Mouse (Mus musculus) heart, embryonic 12.5 days (tissue): ENCODE measurements around the gene Bmpr1a. TPM values are rescaled to one million over a fixed set of nuclear protein-coding genes. Genes with fewer than 3 reads are reported as not detected.
A peak's percentile ranks its signal among the peaks of the same experiment; 100 is the strongest.

Source experiments
- ATAC-seq: fragments of 200-750 bp; cut with Nextera tagmentation; 2 replicates; pipeline ENCODE4 v1.8.0; 2017; ENCODE audit warnings: moderate TSS enrichment, moderate library complexity; ENCODE audit not compliant: insufficient number of reproducible peaks, low FRiP score
- H3K27ac ChIP-seq: fragments of 300-500 bp; sonication (generic); 2 replicates; pipeline ENCODE4 v1.5.1; 2016; ENCODE audit warnings: mild to moderate bottlenecking, moderate library complexity; ENCODE audit not compliant: poor library complexity, severe bottlenecking
- H3K27me3 ChIP-seq: fragments of 300-500 bp; sonication (generic); replicated peaks from 2 replicates; pipeline ENCODE4 v1.6.1; 2016; ENCODE audit warnings: mild to moderate bottlenecking, moderate library complexity
- H3K36me3 ChIP-seq: fragments of 300-500 bp; sonication (generic); 2 replicates; pipeline ENCODE4 v1.6.1; 2016; ENCODE audit warnings: mild to moderate bottlenecking, moderate library complexity
- H3K4me1 ChIP-seq: fragments of 300-500 bp; sonication (generic); replicated peaks from 2 replicates; pipeline ENCODE4 v1.6.1; 2016; ENCODE audit warnings: mild to moderate bottlenecking
- H3K4me2 ChIP-seq: fragments of 300-500 bp; sonication (generic); 2 replicates; pipeline ENCODE4 v1.6.1; 2016; ENCODE audit warnings: mild to moderate bottlenecking, moderate library complexity
- H3K4me3 ChIP-seq: fragments of 300-500 bp; sonication (generic); 2 replicates; pipeline ENCODE4 v1.5.1; 2016; ENCODE audit warnings: mild to moderate bottlenecking
- H3K9ac ChIP-seq: fragments of 300-500 bp; sonication (generic); 2 replicates; pipeline ENCODE4 v1.6.1; 2016; ENCODE audit warnings: mild to moderate bottlenecking, moderate library complexity
- H3K9me3 ChIP-seq: fragments of 300-500 bp; sonication (generic); replicated peaks from 2 replicates; pipeline ENCODE4 v1.6.1; 2016; ENCODE audit warnings: mild to moderate bottlenecking, moderate library complexity
- WGBS: fragments of 180-500 bp; shearing (Covaris S2); methylation state at CpG from one replicate; pipeline ENCODE4 v1.1.7; 2016; 5-methylcytosine and 5-hydroxymethylcytosine counted together
- polyA plus RNA-seq: library from polyadenylated mRNA; unstranded; fragments of >200 nt; fragmentation: Nextera tagmentation; extraction: Ambion mirVana; gene quantifications from 2 replicates; pipeline ENCODE4 v1.2.1, GENCODE M21; 2016

The Bmpr1a gene
- polyA plus RNA-seq, 1 experiment from 2014 or later: 53.9 TPM

GRCm38 (mm10) chr14:34393295-34393694 lies 109.8 kb downstream of the Bmpr1a start:
- no peak overlapping the region for H3K4me2 ChIP-seq
- H3K9me3 ChIP-seq: 0 out of 2 replicates have a peak, but pooled peaks cover 4% of the 10 kb centered on the region
- no peak for ATAC-seq
- H3K4me3 ChIP-seq: no peak overlapping the region
- H3K27me3 ChIP-seq: no peaks in the 10 kb centered on the region
- H3K36me3 ChIP-seq: peaks cover 33% of the 10 kb centered on the region
- peak overlapping the region; percentile 18; the same call in 1 of the 2 replicates for H3K27ac ChIP-seq
- H3K4me1 ChIP-seq: peaks cover 8% of the 10 kb centered on the region
- H3K9ac ChIP-seq: no peak overlapping the region
- 66% methylated on average over 4 of the region's 4 CpGs for WGBS

DNA sequence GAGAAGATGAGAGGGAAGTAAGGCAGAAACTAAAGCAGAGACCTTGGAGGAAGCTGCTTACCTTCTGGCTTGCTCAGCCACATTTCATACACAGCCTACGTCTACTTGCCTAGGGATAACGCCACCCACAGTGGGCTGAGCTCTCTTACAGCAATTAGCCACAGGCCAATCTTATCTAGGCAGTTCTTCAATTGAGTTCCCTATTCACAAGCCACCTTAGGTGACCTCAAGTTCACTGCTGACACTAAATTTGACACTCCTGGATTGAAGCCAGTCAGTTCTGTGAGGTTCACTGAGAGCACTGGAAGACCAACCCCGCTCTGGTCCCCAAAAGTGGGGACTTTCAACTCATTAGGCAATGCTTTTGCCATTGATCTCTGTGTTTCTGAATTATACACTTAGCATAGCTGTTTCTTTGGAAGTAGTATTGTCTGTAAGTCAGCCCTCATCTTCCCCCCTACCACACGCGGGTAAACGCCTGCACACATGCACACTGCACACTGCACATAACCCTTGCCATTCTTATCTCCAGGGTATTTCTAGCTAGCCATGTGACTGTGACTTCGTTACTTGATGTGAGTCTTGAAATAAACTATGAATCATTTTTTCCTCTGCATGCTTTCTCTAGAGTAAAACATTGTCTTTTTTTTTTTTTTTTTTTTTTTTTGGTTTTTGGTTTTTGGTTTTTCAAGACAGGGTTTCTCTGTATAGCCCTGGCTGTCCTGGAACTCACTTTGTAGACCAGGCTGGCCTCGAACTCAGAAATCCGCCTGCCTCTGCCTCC lies 120.0 kb downstream of the Bmpr1a start:
- WGBS: 85% methylated on average over 9 of the region's 9 CpGs
- H3K9ac ChIP-seq: no peak overlapping the region
- H3K9me3 ChIP-seq: no peaks in the 10 kb centered on the region
- no peak overlapping the region for H3K27ac ChIP-seq
- no peak overlapping the region for H3K4me3 ChIP-seq
- peaks cover 12% of the 10 kb centered on the region for H3K4me1 ChIP-seq
- H3K27me3 ChIP-seq: no peaks in the 10 kb centered on the region
- ATAC-seq: no peak
- H3K36me3 ChIP-seq: peaks cover 7% of the 10 kb centered on the region
- H3K4me2 ChIP-seq: no peak overlapping the region

- Histone ChIP-seq H3K27ac (peak overlapping the region; percentile 74), H3K9me3 (no peaks in the 10 kb centered on the region), H3K27me3 (no peaks in the 10 kb centered on the region), H3K9ac (peak overlapping the region; percentile 19; the same call in 1 of the 2 replicates), H3K4me1 (peaks cover 29% of the 10 kb centered on the region), H3K4me3 (peak overlapping the region; percentile 20), H3K4me2 (peak overlapping the region; percentile 56), H3K36me3 (peaks cover 7% of the 10 kb centered on the region)
- WGBS: 24% methylated on average over 11 of the region's 11 CpGs
- peak; percentile 70 for ATAC-seq
These were observed 124.4 kb downstream of the Bmpr1a start for GRCm38 (mm10) chr14:34378560-34379331.

GRCm38 (mm10) chr14:34377121-34377520 lies 126.0 kb downstream of the Bmpr1a start:
- Histone ChIP-seq H3K4me3 (peak overlapping the region; percentile 46), H3K27ac (peak overlapping the region; percentile 37), H3K36me3 (no peaks in the 10 kb centered on the region), H3K27me3 (no peaks in the 10 kb centered on the region), H3K9ac (peak overlapping the region; percentile 59; the same call in 1 of the 2 replicates), H3K4me2 (peak overlapping the region; percentile 56), H3K4me1 (peaks cover 30% of the 10 kb centered on the region), H3K9me3 (no peaks in the 10 kb centered on the region)
- 67% methylated on average over 4 of the region's 4 CpGs for whole genome bisulfite sequencing
- no peak for ATAC-seq

GRCm38 (mm10) chr14:34375941-34376340 lies 127.2 kb downstream of the Bmpr1a start:
- WGBS: 74% methylated on average over 5 of the region's 5 CpGs
- Histone ChIP-seq H3K27me3 (no peaks in the 10 kb centered on the region), H3K27ac (peak overlapping the region; percentile 32; the same call in 1 of the 2 replicates), H3K9ac (peak overlapping the region; percentile 59), H3K4me1 (peaks cover 30% of the 10 kb centered on the region), H3K4me3 (peak overlapping the region; percentile 46), H3K9me3 (no peaks in the 10 kb centered on the region), H3K4me2 (peak overlapping the region; percentile 56), H3K36me3 (no peaks in the 10 kb centered on the region)
- no peak for ATAC-seq

DNA sequence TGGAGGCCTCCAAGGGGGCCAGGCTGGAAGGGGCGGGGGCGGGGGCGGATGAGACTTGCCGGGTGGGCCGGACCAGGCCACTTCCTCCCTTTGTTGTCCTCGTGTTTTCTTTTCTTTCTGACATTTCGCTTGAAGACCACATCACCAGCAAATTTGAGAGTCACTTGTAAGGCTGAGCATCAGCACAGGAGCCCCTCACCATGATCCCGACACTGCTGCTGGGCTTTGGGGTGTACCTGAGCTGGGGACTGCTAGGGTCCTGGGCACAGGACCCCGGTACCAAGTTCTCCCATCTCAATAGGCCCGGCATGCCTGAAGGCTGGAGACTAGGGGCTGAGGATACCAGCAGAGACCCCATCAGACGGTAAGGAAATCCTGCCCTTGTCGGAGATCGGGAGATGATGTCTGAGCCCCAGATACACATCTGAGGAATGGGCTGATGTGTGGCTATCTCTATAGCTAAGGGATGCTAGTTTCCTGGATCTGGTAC lies 127.7 kb downstream of the Bmpr1a start, which contains the start of gene Mmrn2:
Gene Mmrn2 (plus strand): TSS at position 51 of the 490 bp plus-strand sequence.
- H3K9ac ChIP-seq: peak within 1 kb of the TSS; percentile 59

DNA sequence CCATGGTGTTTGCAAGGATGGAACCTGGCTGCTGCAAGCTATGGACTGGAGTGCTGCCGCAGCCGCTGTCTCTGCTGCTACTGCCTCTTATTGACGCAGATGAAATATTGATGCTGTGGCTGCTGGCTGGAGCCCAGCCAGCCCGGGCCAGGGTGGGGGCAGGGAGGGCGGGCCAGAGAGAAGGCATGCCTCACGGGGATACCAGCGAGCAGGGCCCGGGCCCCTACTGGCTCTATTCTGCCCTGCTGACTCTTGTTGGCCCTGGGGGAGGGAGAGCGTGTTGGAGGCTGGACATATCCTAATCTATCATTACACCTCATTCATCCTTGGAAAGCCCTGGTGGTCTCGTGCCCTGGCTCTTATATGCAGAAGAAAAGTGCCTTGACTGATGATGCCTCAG lies 128.6 kb downstream of the Bmpr1a start, which contains the start of gene Sncg:
Gene Sncg (minus strand): TSS at position 213 of the 400 bp plus-strand sequence.
- Histone ChIP-seq H3K4me2 (peak within 1 kb of the TSS; percentile 56), H3K4me1 (peaks cover 30% of the 10 kb centered on the region), H3K9me3 (no peaks in the 10 kb centered on the region), H3K9ac (peak within 1 kb of the TSS; percentile 59), H3K27me3 (no peaks in the 10 kb centered on the region), H3K36me3 (no peaks in the 10 kb centered on the region), H3K4me3 (peak within 1 kb of the TSS; percentile 46), H3K27ac (peak within 1 kb of the TSS; percentile 32; the same call in 1 of the 2 replicates)
- 49% methylated on average over 10 of the region's 10 CpGs for WGBS
- ATAC-seq: no peak

More for the DNA sequence above, 127.7 kb downstream of the Bmpr1a start, which contains the start of gene Mmrn2:
- Histone ChIP-seq H3K27ac (peak within 1 kb of the TSS; percentile 37), H3K9me3 (no peaks in the 10 kb centered on the region), H3K4me3 (peak within 1 kb of the TSS; percentile 46), H3K4me2 (peak within 1 kb of the TSS; percentile 56), H3K36me3 (no peaks in the 10 kb centered on the region), H3K4me1 (peaks cover 30% of the 10 kb centered on the region), H3K27me3 (no peaks in the 10 kb centered on the region)
- 58% methylated on average over 13 of the region's 13 CpGs for WGBS
- ATAC-seq: no peak

GRCm38 (mm10) chr14:34373581-34373980 lies 129.6 kb downstream of the Bmpr1a start:
- Histone ChIP-seq H3K27me3 (no peaks in the 10 kb centered on the region), H3K9ac (no peak overlapping the region), H3K4me2 (no peak overlapping the region), H3K4me1 (peaks cover 23% of the 10 kb centered on the region), H3K4me3 (no peak overlapping the region), H3K27ac (no peak overlapping the region), H3K36me3 (no peaks in the 10 kb centered on the region), H3K9me3 (no peaks in the 10 kb centered on the region)
- 65% methylated on average over 6 of the region's 6 CpGs for WGBS
- ATAC-seq: no peak

DNA sequence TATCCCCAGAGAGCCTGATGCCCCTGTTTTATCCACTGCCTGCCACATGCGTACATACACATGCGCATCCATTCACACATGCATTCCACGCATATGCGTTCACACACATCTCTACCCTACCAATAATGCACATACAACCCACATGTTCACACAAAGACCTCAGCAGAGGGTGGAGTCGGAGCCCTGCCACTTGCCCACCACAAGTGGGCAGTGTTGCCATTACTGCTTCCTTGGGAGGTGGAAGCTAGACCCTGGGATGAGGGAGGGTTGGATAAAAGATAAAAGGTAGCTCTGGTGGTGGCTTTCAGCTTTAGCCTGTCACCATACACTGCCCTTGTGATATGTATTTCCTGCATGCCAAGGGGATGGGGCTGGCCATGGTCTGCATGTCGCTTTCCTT lies 130.5 kb downstream of the Bmpr1a start:
- H3K27ac ChIP-seq: no peak overlapping the region
- peak; percentile 23; the same call in 1 of the 2 replicates for ATAC-seq
- no peaks in the 10 kb centered on the region for H3K27me3 ChIP-seq
- WGBS: 79% methylated on average over 6 of the region's 6 CpGs
- H3K36me3 ChIP-seq: no peaks in the 10 kb centered on the region
- H3K9ac ChIP-seq: no peak overlapping the region
- peaks cover 15% of the 10 kb centered on the region for H3K4me1 ChIP-seq
- H3K9me3 ChIP-seq: no peaks in the 10 kb centered on the region
- no peak overlapping the region for H3K4me3 ChIP-seq
- H3K4me2 ChIP-seq: no peak overlapping the region

DNA sequence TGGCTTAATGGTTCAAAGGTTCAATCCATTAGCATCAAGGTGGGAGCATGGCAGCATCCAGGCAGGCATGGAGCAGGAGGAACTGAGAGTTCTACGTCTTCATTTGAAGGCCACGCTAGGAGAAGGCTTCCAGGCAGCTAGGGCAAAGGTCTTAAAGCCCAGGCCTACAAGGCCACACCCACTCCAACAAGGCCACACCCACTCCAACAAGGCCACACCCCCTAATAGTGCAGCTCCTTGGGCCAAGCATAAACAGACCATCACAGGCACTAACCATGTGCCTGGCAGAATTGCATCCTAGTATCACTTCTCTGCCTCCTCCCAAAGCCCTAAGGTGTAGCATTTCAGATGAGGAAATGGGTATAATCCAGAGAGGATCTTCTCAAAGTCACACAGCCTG lies 131.4 kb downstream of the Bmpr1a start:
- H3K4me2 ChIP-seq: no peak overlapping the region
- no peak overlapping the region for H3K27ac ChIP-seq
- H3K9me3 ChIP-seq: no peaks in the 10 kb centered on the region
- WGBS: 75% methylated on average over 2 of the region's 2 CpGs
- H3K4me1 ChIP-seq: peaks cover 15% of the 10 kb centered on the region
- H3K9ac ChIP-seq: no peak overlapping the region
- no peaks in the 10 kb centered on the region for H3K27me3 ChIP-seq
- H3K36me3 ChIP-seq: no peaks in the 10 kb centered on the region
- no peak overlapping the region for H3K4me3 ChIP-seq
- ATAC-seq: no peak

DNA sequence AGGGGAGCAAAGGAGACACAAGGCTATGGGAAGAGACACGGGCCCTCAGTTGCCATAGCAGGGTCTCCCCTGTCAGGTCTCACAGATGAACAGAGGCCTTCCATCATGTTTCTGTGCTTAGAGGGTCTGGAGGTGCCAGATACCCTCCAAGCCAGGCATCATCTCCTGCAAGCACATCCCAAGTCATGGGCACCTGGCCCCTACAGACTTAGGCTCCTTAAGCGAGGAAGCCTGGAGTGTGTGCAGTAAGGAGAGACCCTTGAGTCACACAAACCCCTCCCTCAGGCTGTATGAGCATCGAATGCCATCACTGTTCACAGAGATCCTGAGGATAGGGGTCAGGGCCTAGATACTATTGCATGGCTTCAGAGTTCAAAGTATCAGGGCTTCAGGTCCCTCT lies 132.2 kb downstream of the Bmpr1a start:
- Histone ChIP-seq H3K9me3 (no peaks in the 10 kb centered on the region), H3K4me1 (peaks cover 15% of the 10 kb centered on the region), H3K4me2 (no peak overlapping the region), H3K27me3 (no peaks in the 10 kb centered on the region), H3K4me3 (no peak overlapping the region), H3K27ac (no peak overlapping the region), H3K36me3 (no peaks in the 10 kb centered on the region), H3K9ac (no peak overlapping the region)
- WGBS: 84% methylated on average over 3 of the region's 3 CpGs
- ATAC-seq: no peak
